Mouse (Mus musculus) E14TG2a.4 (cell line): ENCODE results near the gene Gm17334.

Experiments used
- CTCF ChIP-seq: conservative IDR thresholded peaks from 2 replicates; pipeline ENCODE4 v1.5.1; 2014; ENCODE audit warnings: low read length
- NANOG ChIP-seq: IDR thresholded peaks from 2 replicates; pipeline ENCODE4 v1.6.1; 2014; ENCODE audit warnings: borderline replicate concordance, low read length, mixed read lengths

DNA sequence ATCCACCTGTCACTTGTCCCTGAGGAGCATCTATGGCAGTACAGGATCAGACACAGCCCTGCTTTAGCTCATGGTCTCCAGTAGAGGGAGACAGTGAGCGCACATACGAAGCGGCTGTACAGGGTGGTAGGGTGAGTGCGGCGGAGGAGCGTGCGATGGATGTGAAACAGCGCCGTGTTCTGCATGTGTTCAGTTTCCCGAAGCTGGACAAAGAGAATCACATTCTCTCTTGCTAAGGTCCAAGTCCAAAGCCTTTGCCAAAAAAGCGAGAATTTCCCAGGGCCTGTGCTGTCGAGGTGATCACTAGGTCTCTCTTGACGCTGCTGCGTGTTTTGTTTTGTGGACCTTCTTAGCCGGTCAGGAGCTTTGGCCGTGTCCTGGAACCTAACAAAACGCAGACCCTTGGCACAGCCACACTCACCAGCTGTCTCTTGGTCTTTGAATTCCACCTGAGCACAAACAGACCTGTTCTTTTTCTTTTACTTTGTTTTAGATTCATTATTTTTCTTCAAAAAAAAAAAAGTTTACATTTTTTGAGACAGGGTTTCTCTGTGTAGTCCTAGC lies 37.2 kb downstream of the Gm17334 start:
- TF ChIP-seq CTCF = peak; percentile 87
- TF ChIP-seq NANOG = no peak
